Mouse (Mus musculus) lung, adult 2 months (tissue): ENCODE data around the gene Lrrc8c.

Source experiments
- CTCF ChIP-seq: fragments of 200-500 bp; IDR thresholded peaks from 2 replicates; pipeline ENCODE4 v1.5.1; 2011; ENCODE audit warnings: mild to moderate bottlenecking, low read length, control low read depth; ENCODE audit not compliant: insufficient read depth
- POLR2A ChIP-seq: fragments of 200-500 bp; IDR thresholded peaks from 2 replicates; pipeline ENCODE4 v1.6.1; 2011; ENCODE audit warnings: low read depth, mild to moderate bottlenecking, control low read depth, low read length, borderline replicate concordance; ENCODE audit errors: extremely low read depth

DNA sequence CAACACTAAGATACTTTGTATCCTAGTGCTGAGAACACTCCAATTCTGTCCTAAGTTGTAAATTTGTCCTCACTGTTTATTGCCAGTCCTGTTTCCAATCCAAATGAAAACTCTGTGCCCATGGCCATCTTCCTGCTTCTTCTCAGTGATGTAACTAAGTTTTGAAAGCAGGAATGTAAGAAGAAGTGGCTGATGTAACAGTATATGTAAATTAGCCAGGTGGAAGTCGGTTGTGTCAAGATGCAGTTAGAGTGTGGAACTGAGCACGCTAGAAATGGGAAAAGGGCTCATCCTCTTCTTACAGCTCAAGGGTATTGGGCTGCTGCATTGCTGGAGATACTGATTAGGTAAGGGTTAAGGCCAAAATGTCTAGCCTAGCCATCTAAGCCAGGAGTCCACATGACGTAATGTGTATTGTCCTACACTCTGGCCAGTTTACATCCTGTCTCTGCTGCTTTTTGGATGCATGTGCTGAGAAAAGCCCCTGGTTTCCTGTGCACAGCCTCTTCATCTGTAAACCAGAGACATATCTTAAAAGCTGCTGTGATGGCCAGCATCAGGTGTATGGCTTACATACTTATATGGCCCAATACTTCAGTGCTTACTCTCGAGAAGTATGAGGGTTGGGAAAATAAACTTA is 104.0 kb downstream of the Lrrc8c start:
- no peak for TF ChIP-seq CTCF
- TF ChIP-seq POLR2A, result no peak
